Mouse (Mus musculus) embryonic facial prominence, embryonic 10.5 days (tissue): ENCODE results near the gene Wrap53. TPM values are rescaled to one million over a fixed set of nuclear protein-coding genes. Genes with fewer than 3 reads are reported as not detected.
A peak's percentile ranks its signal among the peaks of the same experiment; 100 is the strongest.
"Not testable (repeated sequence)": the region's sequence is repeated elsewhere in the genome, so short reads cannot be mapped to it uniquely, and the experiment has no call there.

Experiments
- DNase-seq: peaks from one replicate; pipeline ENCODE4 v3.0.0-alpha.2; 2017; ENCODE audit warnings: low spot score
- H3K27ac ChIP-seq: fragments of 300-500 bp; sonication (generic); replicated peaks from 2 replicates; pipeline ENCODE4 v1.5.1; 2016; ENCODE audit warnings: mild to moderate bottlenecking
- H3K27me3 ChIP-seq: fragments of 300-500 bp; sonication (generic); replicated peaks from 2 replicates; pipeline ENCODE4 v1.6.1; 2016; ENCODE audit warnings: low read depth, mild to moderate bottlenecking; ENCODE audit not compliant: poor library complexity, severe bottlenecking
- H3K36me3 ChIP-seq: fragments of 300-500 bp; sonication (generic); replicated peaks from 2 replicates; pipeline ENCODE4 v1.6.1; 2016; ENCODE audit warnings: mild to moderate bottlenecking, moderate library complexity
- H3K4me1 ChIP-seq: fragments of 300-500 bp; sonication (generic); 2 replicates; pipeline ENCODE4 v1.6.1; 2016
- H3K4me3 ChIP-seq: fragments of 300-500 bp; sonication (generic); 2 replicates; pipeline ENCODE4 v1.5.1; 2016; ENCODE audit warnings: mild to moderate bottlenecking, moderate library complexity
- H3K9me3 ChIP-seq: fragments of 300-500 bp; sonication (generic); 2 replicates; pipeline ENCODE4 v1.6.1; 2016; ENCODE audit warnings: mild to moderate bottlenecking
- WGBS: fragments of 180-500 bp; shearing (Covaris S2); methylation state at CpG from one replicate; pipeline ENCODE4 v1.1.7; 2016; 5-methylcytosine and 5-hydroxymethylcytosine counted together
- polyA plus RNA-seq: library from polyadenylated mRNA; unstranded; fragments of >200 nt; fragmentation: Nextera tagmentation; extraction: Ambion mirVana; gene quantifications from 2 replicates; pipeline ENCODE4 v1.2.1, GENCODE M21; 2016

The Wrap53 gene
- polyA plus RNA-seq, 1 experiment from 2014 or later, result 43.5 TPM

GRCm38 (mm10) chr11:69540700-69541099 lies 39.4 kb downstream of the Wrap53 start:
- H3K9me3 ChIP-seq, result no peaks in the 10 kb centered on the region
- H3K36me3 ChIP-seq, result no peaks in the 10 kb centered on the region
- no peak for DNase-seq
- no peak overlapping the region for H3K27ac ChIP-seq
- no peaks in the 10 kb centered on the region for H3K27me3 ChIP-seq
- no peak overlapping the region for H3K4me3 ChIP-seq
- WGBS, result 95% methylated on average over 2 of the region's 2 CpGs
- peaks cover 34% of the 10 kb centered on the region for H3K4me1 ChIP-seq

- Histone ChIP-seq H3K4me3 (no peak overlapping the region), H3K9me3 (no peaks in the 10 kb centered on the region), H3K4me1 (peaks cover 23% of the 10 kb centered on the region), H3K36me3 (no peaks in the 10 kb centered on the region), H3K27ac (no peak overlapping the region), H3K27me3 (no peaks in the 10 kb centered on the region)
- 75% methylated on average over 1 of the region's 1 CpGs for WGBS
- no peak for DNase-seq
These were observed 45.1 kb downstream of the Wrap53 start for GRCm38 (mm10) chr11:69534990-69535389.

- H3K36me3 ChIP-seq, result no peaks in the 10 kb centered on the region
- 81% methylated on average over 7 of the region's 7 CpGs for WGBS
- no peaks in the 10 kb centered on the region for H3K9me3 ChIP-seq
- 0 out of 2 replicates have a peak overlapping the region, but pooled peaks have one; percentile 8 for H3K27ac ChIP-seq
- no peaks in the 10 kb centered on the region for H3K27me3 ChIP-seq
- no peak overlapping the region for H3K4me3 ChIP-seq
- peaks cover 11% of the 10 kb centered on the region for H3K4me1 ChIP-seq
- no peak for DNase-seq
These were observed 47.4 kb downstream of the Wrap53 start for GRCm38 (mm10) chr11:69532480-69533150.

- not testable (repeated sequence) for H3K9me3 ChIP-seq, DNase-seq, H3K27me3 ChIP-seq, H3K4me3 ChIP-seq, H3K36me3 ChIP-seq, H3K27ac ChIP-seq
- peaks cover 22% of the 10 kb centered on the region for H3K4me1 ChIP-seq
- whole genome bisulfite sequencing, result 86% methylated on average over 6 of the region's 6 CpGs
These were observed 49.3 kb downstream of the Wrap53 start for GRCm38 (mm10) chr11:69530755-69531154.

GRCm38 (mm10) chr11:69530281-69530680 lies 49.8 kb downstream of the Wrap53 start:
- H3K4me1 ChIP-seq, result peaks cover 21% of the 10 kb centered on the region
- WGBS, result 89% methylated on average over 3 of the region's 3 CpGs
- not testable (repeated sequence) for H3K36me3 ChIP-seq, H3K27ac ChIP-seq, H3K27me3 ChIP-seq, DNase-seq, H3K9me3 ChIP-seq, H3K4me3 ChIP-seq

- H3K36me3 ChIP-seq, result no peaks in the 10 kb centered on the region
- peaks cover 21% of the 10 kb centered on the region for H3K4me1 ChIP-seq
- peak overlapping the region; percentile 49 for H3K4me3 ChIP-seq
- no peak for DNase-seq
- H3K27me3 ChIP-seq, result no peaks in the 10 kb centered on the region
- no peaks in the 10 kb centered on the region for H3K9me3 ChIP-seq
- WGBS, result 77% methylated on average over 4 of the region's 4 CpGs
- H3K27ac ChIP-seq, result peak overlapping the region; percentile 88
These were observed 52.0 kb downstream of the Wrap53 start for GRCm38 (mm10) chr11:69528031-69528390.

GRCm38 (mm10) chr11:69527098-69528030 lies 52.7 kb downstream of the Wrap53 start:
- H3K27me3 ChIP-seq, result no peaks in the 10 kb centered on the region
- no peaks in the 10 kb centered on the region for H3K9me3 ChIP-seq
- peak; percentile 65 for DNase-seq
- peaks cover 21% of the 10 kb centered on the region for H3K4me1 ChIP-seq
- no peaks in the 10 kb centered on the region for H3K36me3 ChIP-seq
- H3K27ac ChIP-seq, result peak overlapping the region; percentile 88
- WGBS, result 6% methylated on average over 30 of the region's 30 CpGs
- H3K4me3 ChIP-seq, result peak overlapping the region; percentile 49

- no peaks in the 10 kb centered on the region for H3K36me3 ChIP-seq
- DNase-seq, result no peak
- H3K9me3 ChIP-seq, result no peaks in the 10 kb centered on the region
- H3K27ac ChIP-seq, result peak overlapping the region; percentile 88
- WGBS, result 46% methylated on average over 4 of the region's 4 CpGs
- peaks cover 21% of the 10 kb centered on the region for H3K4me1 ChIP-seq
- no peaks in the 10 kb centered on the region for H3K27me3 ChIP-seq
- peak overlapping the region; percentile 49 for H3K4me3 ChIP-seq
These were observed 53.4 kb downstream of the Wrap53 start for GRCm38 (mm10) chr11:69526631-69527030.

GRCm38 (mm10) chr11:69525661-69526060 lies 54.4 kb downstream of the Wrap53 start:
- Histone ChIP-seq H3K9me3 (no peaks in the 10 kb centered on the region), H3K27ac (0 out of 2 replicates have a peak overlapping the region, but pooled peaks have one; percentile 88), H3K4me1 (peaks cover 25% of the 10 kb centered on the region), H3K36me3 (no peaks in the 10 kb centered on the region), H3K27me3 (no peaks in the 10 kb centered on the region), H3K4me3 (no peak overlapping the region)
- 91% methylated on average over 9 of the region's 9 CpGs for WGBS
- no peak for DNase-seq

GRCm38 (mm10) chr11:69523651-69524050 lies 56.4 kb downstream of the Wrap53 start:
- H3K27ac ChIP-seq, result no peak overlapping the region
- no peaks in the 10 kb centered on the region for H3K27me3 ChIP-seq
- no peak overlapping the region for H3K4me3 ChIP-seq
- no peaks in the 10 kb centered on the region for H3K36me3 ChIP-seq
- 88% methylated on average over 4 of the region's 4 CpGs for WGBS
- DNase-seq, result no peak
- peaks cover 29% of the 10 kb centered on the region for H3K4me1 ChIP-seq
- no peaks in the 10 kb centered on the region for H3K9me3 ChIP-seq

- Histone ChIP-seq H3K4me3 (no peak overlapping the region), H3K9me3 (no peaks in the 10 kb centered on the region), H3K27me3 (no peaks in the 10 kb centered on the region), H3K4me1 (peaks cover 18% of the 10 kb centered on the region), H3K27ac (no peak overlapping the region), H3K36me3 (no peaks in the 10 kb centered on the region)
- no peak for DNase-seq
- WGBS, result 84% methylated on average over 9 of the region's 9 CpGs
These were observed 58.4 kb downstream of the Wrap53 start for GRCm38 (mm10) chr11:69521526-69522149.

- no peak overlapping the region for H3K27ac ChIP-seq
- 71% methylated on average over 4 of the region's 4 CpGs for WGBS
- no peak for DNase-seq
- H3K4me3 ChIP-seq, result no peak overlapping the region
- H3K27me3 ChIP-seq, result peaks cover 13% of the 10 kb centered on the region; the same call in 1 of the 2 replicates
- H3K36me3 ChIP-seq, result no peaks in the 10 kb centered on the region
- H3K9me3 ChIP-seq, result no peaks in the 10 kb centered on the region
- H3K4me1 ChIP-seq, result peaks cover 21% of the 10 kb centered on the region; the same call in 1 of the 2 replicates
These were observed 60.1 kb downstream of the Wrap53 start for GRCm38 (mm10) chr11:69519976-69520375.
